In genomic region chr7:143068882-143069591, GRCm38 (mm10) we compare ENCODE assay signal across 8 mouse cellular contexts. TPM values are rescaled to one million over a fixed set of nuclear protein-coding genes. Genes with fewer than 3 reads are reported as not detected.
A peak's percentile ranks its signal among the peaks of the same experiment; 100 is the strongest.
DNase-seq lines count a peak whose midpoint lies in the region; ATAC-seq and TF ChIP-seq lines count a peak whose summit lies in the region.

TSS of gene Tssc4 (plus strand) at chr7:143069249.

- peak within 1 kb of the TSS; percentile 83 for H3K9ac ChIP-seq in ES-E14 (ENCODE audit: insufficient read depth, low read depth, low read length, poor library complexity, severe bottlenecking)
- peak within 1 kb of the TSS; percentile 82 for H3K9ac ChIP-seq in forebrain, embryonic 15.5 days (replicated peaks)

- H3K4me2 ChIP-seq in forebrain, embryonic 15.5 days (replicated peaks): peak within 1 kb of the TSS; percentile 92

- H3K4me1 ChIP-seq in ES-E14 (ENCODE audit: control insufficient read depth in 2 of 2, insufficient read depth in 2 of 2, low read length in 2 of 2, poor library complexity in 1 of 2): peaks cover 0 to 15% of the 10 kb centered on the region in 2 experiments; a peak in 1 of 4 replicates
- H3K4me1 ChIP-seq in forebrain, embryonic 15.5 days: peaks cover 25% of the 10 kb centered on the region
- peaks cover 11% of the 10 kb centered on the region for H3K4me1 ChIP-seq in lung, adult 2 months (ENCODE audit: control insufficient read depth, insufficient read depth, low read length)

- intact Hi-C loops in heart, postnatal 25 days (cut with DNase I): no loop called here

- peak; percentile 73; the same call in 1 of the 2 replicates for TF ChIP-seq POLR2A in lung, adult 2 months (IDR thresholded peaks at IDR 0.05; ENCODE audit: borderline replicate concordance, extremely low read depth, low read depth, low read length)

- peak; percentile 100 for DNase-seq in ES-E14 (ENCODE audit: low read depth, low spot score)
- peak; percentile 100 for DNase-seq in cerebellum, adult 11-12 months
- peak; percentile 98 for DNase-seq in heart, postnatal 25 days (ENCODE audit: low spot score)
- DNase-seq in layer of hippocampus, adult 18-20 months (ENCODE audit: low spot score in 2 of 2): peak; percentile 99 to 100
- DNase-seq in lung, adult 2 months: peak; percentile 94
- DNase-seq in thymus, adult 18-20 months: peak; percentile 95 to 98

- peak within 1 kb of the TSS; percentile 75 to 76 for H3K4me3 ChIP-seq in ES-E14 (ENCODE audit: insufficient read depth in 1 of 2, low read depth in 1 of 2, low read length in 2 of 2, poor library complexity in 1 of 2, severe bottlenecking in 1 of 2)
- peak within 1 kb of the TSS; percentile 80 for H3K4me3 ChIP-seq in forebrain, embryonic 15.5 days
- H3K4me3 ChIP-seq in lung, adult 2 months (replicated peaks; ENCODE audit: extremely low read depth, low read depth, low read length): peak within 1 kb of the TSS; percentile 89

- peak; percentile 98 for ATAC-seq in forebrain, embryonic 15.5 days (replicated peaks)
- peak; percentile 86 for ATAC-seq in neutrophil, adult 5-6 weeks (ENCODE audit: extremely low read depth, insufficient number of reproducible peaks, low FRiP score, poor library complexity, severe bottlenecking)

- peak within 1 kb of the TSS; percentile 89 for H3K27ac ChIP-seq in ES-E14 (ENCODE audit: insufficient read depth, low read depth, low read length, poor library complexity, severe bottlenecking)
- peak within 1 kb of the TSS; percentile 94 for H3K27ac ChIP-seq in forebrain, embryonic 15.5 days (replicated peaks)

- H3K27me3 ChIP-seq in forebrain, embryonic 15.5 days: no peaks in the 10 kb centered on the region

- under 1% methylated on average over 51 of the region's 51 CpGs for WGBS in forebrain, embryonic 15.5 days
- WGBS in lung, adult 2 months: under 1% methylated on average over 51 of the region's 51 CpGs

- H3K36me3 ChIP-seq in ES-E14 (ENCODE audit: control insufficient read depth, insufficient read depth, low read length, poor library complexity, severe bottlenecking): peaks cover 45% of the 10 kb centered on the region
- H3K36me3 ChIP-seq in forebrain, embryonic 15.5 days: peaks cover 33% of the 10 kb centered on the region

- in situ Hi-C loops in ES-E14 (cut with MboI; ENCODE audit: low sequenced_read_pairs in 2 of 2, unreplicated experiment in 2 of 2): no loop called here

- H3K9me3 ChIP-seq in ES-E14 (ENCODE audit: control insufficient read depth, insufficient read depth, low read depth, low read length): no peaks in the 10 kb centered on the region
- no peaks in the 10 kb centered on the region for H3K9me3 ChIP-seq in forebrain, embryonic 15.5 days

- no peak for TF ChIP-seq CTCF in lung, adult 2 months (IDR thresholded peaks at IDR 0.05; ENCODE audit: insufficient read depth, low read length)

TF ChIP-seq in ES-E14, 5 proteins besides CTCF, POLR2A, EP300 and RAD21:
- peak; percentile 90; the same call in 1 of the 2 replicates for TF ChIP-seq CHD2 (IDR thresholded peaks at IDR 0.05; ENCODE audit: low read depth, low read length)
- TF ChIP-seq ZNF384 (IDR thresholded peaks at IDR 0.05; ENCODE audit: low read depth, low read length): no peak
- TF ChIP-seq HCFC1 (IDR thresholded peaks at IDR 0.05; ENCODE audit: borderline replicate concordance, insufficient read depth, low read length): peak; percentile 98
- no peak for TF ChIP-seq MAFK (IDR thresholded peaks at IDR 0.05; ENCODE audit: insufficient read depth, low read depth, low read length)
- TF ChIP-seq ZC3H11A (IDR thresholded peaks at IDR 0.05; ENCODE audit: borderline replicate concordance, low read depth, low read length): no peak

RNA-seq across cellular contexts. Expression of gene Tssc4, which starts in this region (rescaled TPM):
- 51.0 and 64.3 TPM in 2 replicates for total RNA-seq in ES-E14 (2012; rRNA removed)
- 103 and 106 TPM in 2 replicates for polyA plus RNA-seq in forebrain, embryonic 15.5 days (2015; fragmentation: Nextera tagmentation; extraction: Ambion mirVana)
- total RNA-seq in heart, postnatal 25 days (2021): 10 to 100 TPM; 13.8 to 19.6 TPM
- 10 to 100 TPM; 39.1 to 48.2 TPM for total RNA-seq in layer of hippocampus, adult 18-20 months (2021)
- polyA plus RNA-seq in lung, adult 2 months (2012; rRNA removed): 83.1 and 85.1 TPM in 2 replicates
- total RNA-seq in neutrophil, adult 5-6 weeks (2017): 11.7 and 11.9 TPM in 2 replicates

Comparison
In these comparisons a context has a peak if more than half of its experiments do, and no peak if none do; other contexts are left out.
1. Peak in every context shown above with its lines: DNase-seq, ATAC-seq, H3K4me3 ChIP-seq and H3K27ac ChIP-seq.